Mouse (Mus musculus): ENCODE measurements around the gene Gm9999. TPM values are rescaled to one million over a fixed set of nuclear protein-coding genes. Genes with fewer than 3 reads are reported as not detected.
A peak's percentile ranks its signal among the peaks of the same experiment; 100 is the strongest.

Gene Gm9999
- polyA plus RNA-seq, 1 experiment: not detected

DNA sequence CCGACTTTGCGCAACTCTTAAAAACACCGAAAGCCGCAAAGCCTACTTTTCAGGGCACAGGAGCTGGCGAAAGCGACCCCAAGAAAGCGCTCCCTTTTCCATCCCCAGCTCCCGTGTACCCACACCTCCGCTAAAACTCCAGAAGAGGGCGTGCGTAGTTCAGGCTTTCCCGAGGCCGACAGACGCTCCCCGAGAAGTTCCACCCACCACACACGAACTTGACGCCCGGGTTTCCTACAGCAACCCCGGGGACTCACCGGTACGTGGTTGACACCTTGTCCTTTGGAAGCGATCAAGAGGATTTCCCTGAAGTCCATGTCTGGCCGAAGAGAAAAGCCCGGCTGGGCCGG, 24.4 kb downstream of the Gm9999 start:
- peaks cover 62% of the 10 kb centered on the region for H3K79me2 ChIP-seq (ENCODE audit: control insufficient read depth, insufficient read depth)
- no peaks in the 10 kb centered on the region for H3K27me3 ChIP-seq (ENCODE audit: control insufficient read depth, insufficient read depth, insufficient read length)
- peak in 1 of 3 experiments; percentile 13 for TF ChIP-seq MYOG (IDR thresholded peaks at IDR 0.05; ENCODE audit: control insufficient read depth in 1 of 3, insufficient read depth in 1 of 3, insufficient read length in 2 of 3, low read depth in 2 of 3)
- no peak for TF ChIP-seq POLR2A (IDR thresholded peaks at IDR 0.05; ENCODE audit: insufficient read length, low read depth)
- H3K36me3 ChIP-seq (ENCODE audit: control insufficient read depth, insufficient read depth): no peaks in the 10 kb centered on the region
- peak overlapping the region; percentile 80 for H3K4me3 ChIP-seq
- H3K4me2 ChIP-seq (ENCODE audit: low read depth): peak overlapping the region; percentile 82
- H3ac ChIP-seq (ENCODE audit: control insufficient read depth, insufficient read length): peak overlapping the region; percentile 17

DNA sequence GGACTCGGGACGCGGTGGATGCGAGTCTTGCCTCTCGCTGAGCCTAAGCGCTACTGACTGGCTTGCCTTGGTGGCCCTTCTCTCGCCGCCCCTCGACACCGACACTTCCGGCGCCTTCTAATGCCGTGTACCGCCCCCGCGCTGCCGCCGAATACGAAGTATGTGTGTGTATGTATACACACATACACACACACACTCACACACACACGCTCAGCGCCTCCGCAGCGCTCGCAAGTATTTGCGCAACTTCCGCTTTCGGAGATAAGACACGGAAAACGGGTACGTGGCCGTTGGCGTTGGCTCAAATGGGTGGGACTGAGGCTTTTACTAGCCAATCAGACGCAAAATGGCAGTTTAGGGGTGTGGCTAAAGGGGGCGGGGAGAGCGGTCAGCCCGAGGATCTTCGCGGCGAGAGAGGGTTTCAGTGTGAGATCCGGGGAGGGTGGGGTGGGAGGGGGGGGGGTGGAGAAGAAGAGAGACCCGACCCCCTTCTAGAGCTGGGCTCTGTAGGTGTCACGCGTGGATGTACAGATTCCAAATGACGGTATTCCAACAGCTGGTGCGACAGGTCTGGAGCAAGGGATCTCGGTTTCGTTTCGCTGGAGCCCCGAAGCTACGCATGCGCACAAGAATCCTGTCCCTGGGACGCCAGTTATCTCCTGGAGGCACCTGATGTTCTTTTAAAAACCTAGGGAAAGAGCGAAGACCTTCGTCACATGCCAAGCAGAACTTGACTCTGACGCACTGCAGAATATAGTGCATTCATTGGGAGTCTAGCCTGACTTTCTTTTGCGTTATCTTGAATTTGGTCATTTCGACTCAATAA, 25.0 kb downstream of the Gm9999 start, which contains the start of gene Spty2d1:
Gene Spty2d1, minus strand, starts transcription at position 244 of the 826 bp plus-strand sequence.
- Histone ChIP-seq H3K79me2 (ENCODE audit: control insufficient read depth, insufficient read depth) (peaks cover 56% of the 10 kb centered on the region), H3ac (ENCODE audit: control insufficient read depth, insufficient read length) (peak within 1 kb of the TSS; percentile 17), H3K4me3 (peak within 1 kb of the TSS; percentile 80), H3K27me3 (ENCODE audit: control insufficient read depth, insufficient read depth, insufficient read length) (no peaks in the 10 kb centered on the region), H3K36me3 (ENCODE audit: control insufficient read depth, insufficient read depth) (no peaks in the 10 kb centered on the region), H3K4me2 (ENCODE audit: low read depth) (peak within 1 kb of the TSS; percentile 89)
- TF ChIP-seq USF1 (IDR thresholded peaks at IDR 0.05; ENCODE audit: low read depth) (no peak), POLR2A (IDR thresholded peaks at IDR 0.05; ENCODE audit: insufficient read length, low read depth) (peak; percentile 92), CEBPB (IDR thresholded peaks at IDR 0.05; ENCODE audit: insufficient read depth, poor library complexity, severe bottlenecking) (peak; percentile 97), TCF3 (IDR thresholded peaks at IDR 0.05; ENCODE audit: insufficient read length, low read depth) (no peak), SRF (IDR thresholded peaks at IDR 0.05; ENCODE audit: control insufficient read depth, insufficient read length, low read depth) (peak; percentile 74), MYOG (IDR thresholded peaks at IDR 0.05; ENCODE audit: control insufficient read depth in 1 of 3, insufficient read depth in 1 of 3, insufficient read length in 2 of 3, low read depth in 2 of 3) (peak in 1 of 3 experiments; percentile 45), REST (IDR thresholded peaks at IDR 0.05; ENCODE audit: insufficient read depth, insufficient read length) (peak; percentile 8), MAX (IDR thresholded peaks at IDR 0.05; ENCODE audit: low read depth) (no peak), TCF12 (IDR thresholded peaks at IDR 0.05; ENCODE audit: insufficient read depth, poor library complexity, severe bottlenecking) (no peak), MYOD1 (IDR thresholded peaks at IDR 0.05; ENCODE audit: control insufficient read depth in 1 of 3, insufficient read length in 2 of 3, low read depth in 2 of 3) (peak in 1 of 3 experiments; percentile 71), E2F4 (IDR thresholded peaks at IDR 0.05; ENCODE audit: insufficient read depth) (peak; percentile 36), POLR2AphosphoS2 (IDR thresholded peaks at IDR 0.05; ENCODE audit: insufficient read length, low read depth) (peak; percentile 97)

- Histone ChIP-seq H3K79me2 (ENCODE audit: control insufficient read depth, insufficient read depth) (peaks cover 11% of the 10 kb centered on the region), H3ac (ENCODE audit: control insufficient read depth, insufficient read length) (no peak overlapping the region), H3K27me3 (ENCODE audit: control insufficient read depth, insufficient read depth, insufficient read length) (no peaks in the 10 kb centered on the region), H3K4me2 (ENCODE audit: low read depth) (peak overlapping the region; percentile 44), H3K36me3 (ENCODE audit: control insufficient read depth, insufficient read depth) (no peaks in the 10 kb centered on the region), H3K4me3 (no peak overlapping the region)
- TF ChIP-seq MYOG (IDR thresholded peaks at IDR 0.05; ENCODE audit: control insufficient read depth in 1 of 3, insufficient read depth in 1 of 3, insufficient read length in 2 of 3, low read depth in 2 of 3) (no peak), REST (IDR thresholded peaks at IDR 0.05; ENCODE audit: insufficient read depth, insufficient read length) (no peak), TCF3 (IDR thresholded peaks at IDR 0.05; ENCODE audit: insufficient read length, low read depth) (no peak), POLR2AphosphoS2 (IDR thresholded peaks at IDR 0.05; ENCODE audit: insufficient read length, low read depth) (no peak), USF1 (IDR thresholded peaks at IDR 0.05; ENCODE audit: low read depth) (no peak), TCF12 (IDR thresholded peaks at IDR 0.05; ENCODE audit: insufficient read depth, poor library complexity, severe bottlenecking) (no peak), E2F4 (IDR thresholded peaks at IDR 0.05; ENCODE audit: insufficient read depth) (no peak), CEBPB (IDR thresholded peaks at IDR 0.05; ENCODE audit: insufficient read depth, poor library complexity, severe bottlenecking) (no peak)
These were observed 29.9 kb downstream of the Gm9999 start for GRCm38 (mm10) chr7:47013131-47013767.

- H3K36me3 ChIP-seq (ENCODE audit: control insufficient read depth, insufficient read depth): no peaks in the 10 kb centered on the region
- TF ChIP-seq USF1 (IDR thresholded peaks at IDR 0.05; ENCODE audit: low read depth) (no peak), TCF3 (IDR thresholded peaks at IDR 0.05; ENCODE audit: insufficient read length, low read depth) (no peak), E2F4 (IDR thresholded peaks at IDR 0.05; ENCODE audit: insufficient read depth) (no peak), POLR2A (IDR thresholded peaks at IDR 0.05; ENCODE audit: insufficient read length, low read depth) (no peak), MYOG (IDR thresholded peaks at IDR 0.05; ENCODE audit: control insufficient read depth in 1 of 3, insufficient read depth in 1 of 3, insufficient read length in 2 of 3, low read depth in 2 of 3) (no peak), CEBPB (IDR thresholded peaks at IDR 0.05; ENCODE audit: insufficient read depth, poor library complexity, severe bottlenecking) (no peak), SRF (IDR thresholded peaks at IDR 0.05; ENCODE audit: control insufficient read depth, insufficient read length, low read depth) (no peak), MAX (IDR thresholded peaks at IDR 0.05; ENCODE audit: low read depth) (no peak), MYOD1 (IDR thresholded peaks at IDR 0.05; ENCODE audit: control insufficient read depth in 1 of 3, insufficient read length in 2 of 3, low read depth in 2 of 3) (no peak), REST (IDR thresholded peaks at IDR 0.05; ENCODE audit: insufficient read depth, insufficient read length) (no peak), POLR2AphosphoS2 (IDR thresholded peaks at IDR 0.05; ENCODE audit: insufficient read length, low read depth) (no peak), TCF12 (IDR thresholded peaks at IDR 0.05; ENCODE audit: insufficient read depth, poor library complexity, severe bottlenecking) (no peak)
- H3K79me2 ChIP-seq (ENCODE audit: control insufficient read depth, insufficient read depth): no peaks in the 10 kb centered on the region
- H3ac ChIP-seq (ENCODE audit: control insufficient read depth, insufficient read length): no peak overlapping the region
- no peak overlapping the region for H3K4me3 ChIP-seq
- H3K4me2 ChIP-seq (ENCODE audit: low read depth): peak overlapping the region; percentile 69
- H3K27me3 ChIP-seq (ENCODE audit: control insufficient read depth, insufficient read depth, insufficient read length): no peaks in the 10 kb centered on the region
These were observed 31.4 kb downstream of the Gm9999 start for GRCm38 (mm10) chr7:47014564-47015389.

Measured in myocyte (in vitro differentiated cells).